Mouse (Mus musculus) MEL (cell line): ENCODE data around the gene Dnajb11.

Experiments
- CTCF ChIP-seq, 3 experiments: IDR thresholded peaks in 2 of 3; conservative IDR thresholded peaks in 1 of 3; 2 replicates each; pipeline ENCODE4 v1.5.1; 2011 to 2012; ENCODE audit warnings: low read length in 3 of 3, low read depth in 2 of 3, mild to moderate bottlenecking in 2 of 3, improper control_type of control experiment in 1 of 3, inconsistent platforms in 1 of 3, mixed read lengths in 1 of 3, moderate library complexity in 1 of 3; ENCODE audit not compliant: control insufficient read depth in 1 of 3, insufficient read depth in 1 of 3, poor library complexity in 1 of 3, severe bottlenecking in 1 of 3
- MAFK ChIP-seq: IDR thresholded peaks from 2 replicates; pipeline ENCODE4 v1.6.1; 2011; ENCODE audit warnings: low read depth, mild to moderate bottlenecking, low read length, improper control_type of control experiment, borderline replicate concordance
- MAX ChIP-seq: IDR thresholded peaks from 2 replicates; pipeline ENCODE4 v1.6.1; 2011; ENCODE audit warnings: low read length, improper control_type of control experiment

DNA sequence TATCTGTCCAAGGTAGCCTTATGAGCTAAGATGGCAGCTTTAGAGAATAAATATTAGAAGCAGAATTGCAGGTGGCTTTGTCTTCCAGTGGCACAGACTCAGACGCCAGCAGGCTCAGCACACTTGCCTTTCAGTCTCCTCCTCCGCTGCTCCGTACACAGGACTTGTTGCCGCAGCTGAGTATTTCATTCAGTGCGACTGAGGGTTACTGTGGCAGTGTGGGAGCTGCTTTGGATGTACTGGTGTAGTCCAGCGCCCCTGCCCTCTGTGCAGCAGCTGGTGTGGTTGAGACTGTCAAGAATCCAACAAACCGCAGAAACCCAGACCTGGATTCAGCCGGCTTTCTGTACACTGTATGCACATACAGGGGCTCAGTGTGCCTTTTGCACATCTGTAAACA lies 14.8 kb downstream of the Dnajb11 start:
- TF ChIP-seq CTCF (IDR thresholded peaks at IDR 0.05 in 2 of 3, conservative IDR thresholded peaks at IDR 0.05 in 1 of 3; ENCODE audit: control insufficient read depth in 1 of 3, insufficient read depth in 1 of 3, low read depth in 2 of 3, low read length in 3 of 3, poor library complexity in 1 of 3, severe bottlenecking in 1 of 3) (no peak), MAFK (no peak), MAX (no peak)
